Mouse (Mus musculus) gastrocnemius, adult 18-20 months (tissue): ENCODE data around the gene Mmp20. TPM values are rescaled to one million over a fixed set of nuclear protein-coding genes. Genes with fewer than 3 reads are reported as not detected.

Experiments used
- DNase-seq: peaks from one replicate; pipeline ENCODE4 v3.0.0; 2021; ENCODE audit warnings: low spot score
- long read RNA-seq, 2 experiments: library from polyadenylated mRNA; stranded (forward); transcript quantifications; one replicate each; pipeline ENCODE4 v2.0.0; 2021
- total RNA-seq, 2 experiments: library from RNA; stranded (reverse); gene quantifications; 2 replicates each; pipeline ENCODE4 v1.2.3; 2021

Mmp20 gene
- total RNA-seq = not detected
- long read RNA-seq, experiment 1 = 0 reads
- long read RNA-seq, experiment 2 = 0 reads

- DNase-seq = no peak
Measured at GRCm38 (mm10) chr9:7627931-7628330, at the start of gene Mmp20. Gene Mmp20, plus strand, starts transcription at chr9:7628231.

- DNase-seq = no peak
Measured at GRCm38 (mm10) chr9:7590063-7590462, 38.0 kb upstream of the Mmp20 start.

GRCm38 (mm10) chr9:7593272-7593812 is 34.7 kb upstream of the Mmp20 start:
- DNase-seq = no peak

GRCm38 (mm10) chr9:7594816-7595540 is 33.1 kb upstream of the Mmp20 start:
- peak; percentile 90 for DNase-seq

GRCm38 (mm10) chr9:7602982-7603742 is 24.9 kb upstream of the Mmp20 start:
- DNase-seq = peak; percentile 63

- no peak for DNase-seq
Measured at GRCm38 (mm10) chr9:7604005-7604404, 24.0 kb upstream of the Mmp20 start.

- no peak for DNase-seq
Measured at GRCm38 (mm10) chr9:7605638-7606037, 22.4 kb upstream of the Mmp20 start.

GRCm38 (mm10) chr9:7622582-7622981 is 5.4 kb upstream of the Mmp20 start:
- no peak for DNase-seq

- DNase-seq = peak; percentile 3
Measured at GRCm38 (mm10) chr9:7633936-7634335, 5.9 kb downstream of the Mmp20 start.

GRCm38 (mm10) chr9:7647901-7648300 is 19.9 kb downstream of the Mmp20 start:
- no peak for DNase-seq

GRCm38 (mm10) chr9:7650397-7651180 is 22.6 kb downstream of the Mmp20 start:
- no peak for DNase-seq

GRCm38 (mm10) chr9:7652351-7653085 is 24.5 kb downstream of the Mmp20 start:
- no peak for DNase-seq

- DNase-seq = no peak
Measured at GRCm38 (mm10) chr9:7657946-7658345, 29.9 kb downstream of the Mmp20 start.

- no peak for DNase-seq
Measured at GRCm38 (mm10) chr9:7659469-7660020, 31.5 kb downstream of the Mmp20 start.

GRCm38 (mm10) chr9:7661371-7661770 is 33.3 kb downstream of the Mmp20 start:
- no peak for DNase-seq

- no peak for DNase-seq
Measured at GRCm38 (mm10) chr9:7669674-7670073, 41.6 kb downstream of the Mmp20 start.

GRCm38 (mm10) chr9:7672985-7673384 is 45.0 kb downstream of the Mmp20 start:
- no peak for DNase-seq

- DNase-seq = no peak
Measured at GRCm38 (mm10) chr9:7678154-7678837, 50.3 kb downstream of the Mmp20 start.

- no peak for DNase-seq
Measured at GRCm38 (mm10) chr9:7682081-7682618, 54.1 kb downstream of the Mmp20 start.

GRCm38 (mm10) chr9:7686024-7686423 is 58.0 kb downstream of the Mmp20 start:
- DNase-seq = no peak
